Mouse (Mus musculus): ENCODE measurements around the gene Evx2.

DNA sequence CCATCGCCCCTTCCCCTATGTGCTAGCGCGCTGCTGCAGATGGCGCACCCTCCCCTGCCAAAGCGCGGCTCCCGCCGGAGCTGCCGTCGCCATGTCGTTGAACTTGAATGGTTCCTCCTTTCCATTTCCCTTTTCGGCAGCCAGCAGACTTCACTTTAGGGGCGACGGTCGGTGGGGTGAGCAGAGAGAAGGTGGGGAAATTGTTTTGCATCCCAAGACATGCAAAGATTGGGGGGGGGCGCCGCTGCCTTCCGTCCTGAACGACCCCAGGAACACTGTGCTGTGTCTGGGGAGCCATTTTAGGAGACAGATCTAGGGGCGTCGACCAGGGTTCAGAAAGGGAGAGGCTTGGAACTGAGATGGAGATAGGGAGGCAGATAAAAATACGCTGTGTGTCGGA, 20.6 kb upstream of the Evx2 start:
- TF ChIP-seq CTCF (IDR thresholded peaks at IDR 0.05; ENCODE audit: control insufficient read depth, insufficient read depth, insufficient replicate concordance, low read depth, low read length) (no peak), POLR2A (IDR thresholded peaks at IDR 0.05; ENCODE audit: control insufficient read depth, low read depth, low read length) (no peak)

All from testis, adult 2 months (tissue).